Mouse (Mus musculus) adipocyte (in vitro differentiated cells): ENCODE results near the gene 9930021J03Rik.

Experiments
- DNase-seq: peaks from one replicate; pipeline ENCODE4 v3.0.0-alpha.2; 2016; ENCODE audit warnings: low spot score

The 9930021J03Rik gene

DNA sequence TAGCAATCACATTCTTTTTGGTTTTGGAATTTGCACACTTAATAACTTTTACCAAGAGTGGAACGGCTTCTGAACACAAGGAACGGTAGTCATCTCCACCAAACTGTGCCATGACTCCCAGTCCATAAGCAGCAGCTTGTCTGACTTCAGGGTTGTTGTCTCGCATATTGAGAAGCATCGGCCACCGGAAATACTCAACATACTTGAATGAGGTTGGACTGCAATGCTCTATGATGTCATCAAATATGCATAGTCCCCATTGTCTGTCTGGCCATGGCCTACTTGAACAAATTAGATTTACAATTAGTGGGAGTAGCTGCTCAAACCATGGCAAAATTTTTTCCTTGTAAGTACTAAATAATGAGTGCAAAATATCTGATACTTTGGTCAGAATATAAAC, 4.2 kb upstream of the 9930021J03Rik start:
- DNase-seq: no peak

DNA sequence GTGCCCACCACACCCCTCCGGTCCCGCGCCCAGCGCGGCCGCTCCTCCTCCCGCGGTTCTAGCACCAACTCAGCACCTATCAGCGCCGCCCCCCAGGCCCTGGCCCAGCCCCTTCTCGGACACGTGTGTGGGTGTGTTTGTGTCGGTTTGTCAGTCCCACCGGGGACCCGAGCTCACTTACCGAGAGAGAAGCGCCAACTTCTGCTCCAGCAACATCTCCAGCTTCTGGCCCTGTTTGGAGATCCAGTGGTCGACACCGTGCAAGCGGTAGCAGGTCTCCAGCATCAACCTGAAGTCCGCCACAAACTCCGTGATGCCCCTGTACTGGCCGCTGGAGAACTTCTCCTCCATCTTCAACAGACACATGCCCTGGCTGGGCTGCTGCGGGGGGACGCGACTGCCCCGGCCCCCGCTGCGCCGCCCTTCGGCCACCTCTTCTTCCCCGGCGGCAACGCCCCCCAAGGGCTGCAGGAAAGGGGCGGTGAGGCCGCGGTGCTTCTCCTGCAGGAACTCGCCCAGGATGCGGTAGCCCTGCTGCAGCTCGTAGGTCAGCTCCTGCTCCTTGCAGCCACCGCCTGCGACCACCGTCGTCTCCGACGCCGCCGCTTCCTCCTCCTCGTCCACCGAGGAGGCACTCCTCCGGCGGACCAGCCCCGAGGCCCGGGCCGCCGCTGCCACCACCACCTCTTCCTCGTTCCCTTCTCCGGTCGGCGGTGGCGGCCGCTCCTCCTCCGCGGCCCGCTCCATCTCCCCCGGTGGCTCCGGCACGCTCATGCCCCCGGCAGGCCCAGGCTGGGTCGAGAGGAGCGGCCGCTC, 480 bp downstream of the 9930021J03Rik start:
- DNase-seq: peak; percentile 75

DNA sequence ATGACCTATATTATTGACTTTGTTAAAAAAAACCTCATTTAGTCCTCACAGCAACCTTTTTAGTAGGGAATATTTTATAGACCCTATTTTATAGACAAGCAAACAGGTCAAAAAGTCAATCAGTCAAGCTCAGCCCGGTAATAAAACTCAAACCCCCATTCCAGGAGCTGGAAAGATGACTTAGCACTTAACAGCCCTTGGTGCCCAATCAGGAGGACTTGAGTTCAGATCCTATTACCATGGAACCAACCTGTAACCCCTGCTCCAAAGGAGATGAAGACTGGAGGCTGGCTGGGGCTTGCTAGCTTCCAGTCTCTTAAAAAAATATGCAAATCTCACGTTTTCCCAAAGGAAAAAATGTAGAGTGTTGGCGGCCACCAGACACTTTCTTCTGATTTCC, 1.8 kb downstream of the 9930021J03Rik start:
- no peak for DNase-seq

DNA sequence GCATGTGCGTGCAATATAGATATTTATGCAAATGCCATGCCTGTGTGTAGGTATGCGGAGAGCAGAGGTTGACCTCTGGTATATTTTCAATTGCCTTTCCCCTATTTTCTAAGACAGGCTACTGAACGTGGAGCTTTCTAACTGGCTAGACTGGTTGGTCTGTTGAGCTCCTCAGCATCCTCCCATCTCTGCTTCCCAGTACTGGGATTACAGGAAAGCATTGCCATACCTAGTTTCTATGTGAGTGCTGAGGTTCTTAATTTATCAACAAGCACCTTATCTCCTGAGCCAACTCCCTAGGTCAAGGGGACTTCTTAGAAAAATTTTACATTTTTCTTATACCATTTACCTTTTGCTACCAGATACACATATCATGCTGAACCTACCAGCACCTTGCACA, 8.4 kb downstream of the 9930021J03Rik start:
- no peak for DNase-seq

DNA sequence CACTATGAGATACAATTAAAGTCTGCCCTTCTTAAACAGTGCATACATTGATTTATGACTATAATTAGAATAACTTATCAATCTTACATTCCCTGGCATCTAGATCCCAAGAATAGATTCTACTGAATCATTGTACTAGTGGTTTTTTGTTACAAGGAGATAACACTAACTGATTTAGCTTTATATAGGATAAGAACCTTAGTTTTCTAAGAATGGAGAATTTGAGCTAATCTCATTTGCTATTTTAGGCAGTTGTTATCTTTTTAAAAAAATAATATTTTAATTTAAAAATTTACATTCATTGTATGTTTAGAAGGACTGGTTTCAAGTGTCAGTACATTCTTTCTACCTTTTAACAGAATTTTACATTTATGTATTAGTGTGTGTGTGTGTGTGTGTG, 17.8 kb downstream of the 9930021J03Rik start:
- DNase-seq: no peak

DNA sequence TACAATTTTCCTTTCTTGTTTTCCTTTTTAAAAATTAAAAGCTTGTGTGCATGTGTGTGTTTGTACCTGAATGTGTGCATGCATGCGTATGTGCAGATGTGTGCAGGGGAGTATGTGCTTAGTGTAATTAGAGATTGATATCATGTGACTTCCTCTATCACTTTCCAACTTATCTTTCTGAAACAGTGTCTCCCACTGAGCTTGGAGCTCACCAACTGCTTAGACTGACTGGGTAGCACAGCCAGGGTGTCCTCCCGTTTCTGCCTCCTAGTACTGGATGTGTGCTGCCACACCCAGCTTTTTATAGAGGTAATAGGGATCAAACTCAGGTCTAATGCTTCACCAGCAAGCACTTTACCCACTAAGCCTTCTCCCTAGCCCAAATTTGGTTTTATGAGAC, 22.9 kb downstream of the 9930021J03Rik start:
- no peak for DNase-seq

DNA sequence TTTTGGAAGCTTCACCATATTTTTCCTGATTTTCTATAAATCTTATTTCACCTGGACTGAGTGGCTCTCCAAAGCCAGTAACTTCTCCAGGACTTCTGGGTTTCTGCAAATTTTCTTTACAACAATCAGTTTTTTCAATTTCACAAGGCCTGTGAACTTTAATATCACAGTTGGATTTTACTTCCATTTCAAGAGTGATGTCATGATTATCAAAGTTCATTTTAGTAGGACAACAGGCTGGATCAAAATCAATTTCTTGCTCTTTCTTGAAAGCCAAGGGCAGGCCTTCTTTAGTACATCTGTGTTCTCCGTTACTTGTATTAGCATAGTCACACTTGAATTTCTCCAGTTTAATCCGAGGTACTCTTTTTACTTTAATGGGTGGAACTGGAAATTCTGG, 51.9 kb downstream of the 9930021J03Rik start:
- peak; percentile 18 for DNase-seq

DNA sequence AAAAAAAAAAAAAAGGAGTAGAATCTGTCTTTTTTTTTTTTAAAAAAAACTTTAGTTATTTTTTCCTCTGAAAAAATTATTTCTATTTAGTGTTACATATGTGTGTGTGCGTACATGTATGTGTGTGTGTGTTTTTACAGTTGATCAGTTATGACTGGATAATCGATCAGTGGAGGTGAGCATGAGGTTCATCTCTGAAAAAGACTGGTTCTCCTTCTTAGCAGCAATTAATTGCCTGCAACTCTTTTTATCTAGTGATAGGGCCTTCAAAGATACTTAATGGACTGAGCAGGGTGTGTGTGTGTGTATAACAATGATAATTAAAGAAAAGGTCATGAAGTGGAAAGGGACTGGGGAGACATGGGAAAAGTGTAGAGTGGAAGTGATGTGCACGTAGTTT, 54.8 kb downstream of the 9930021J03Rik start:
- DNase-seq: no peak

DNA sequence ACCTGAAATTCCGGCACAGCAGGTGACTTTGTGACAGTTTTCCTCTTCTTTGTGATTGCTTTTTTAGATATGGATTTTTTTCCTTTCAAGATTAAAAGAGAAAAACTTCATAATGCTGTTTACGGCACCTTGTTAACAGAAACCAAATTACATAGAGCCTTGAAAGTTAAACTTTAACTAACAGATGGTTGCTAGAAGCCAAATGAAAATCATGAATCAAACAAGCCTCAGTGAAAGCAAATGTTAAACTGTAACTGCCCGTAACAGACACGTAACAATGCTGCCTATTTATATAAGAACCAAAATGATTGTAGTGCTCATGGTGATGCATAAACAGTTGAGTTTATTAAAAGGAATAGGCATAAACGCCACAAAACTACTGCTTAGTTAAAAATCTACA, 62.3 kb downstream of the 9930021J03Rik start:
- DNase-seq: no peak

DNA sequence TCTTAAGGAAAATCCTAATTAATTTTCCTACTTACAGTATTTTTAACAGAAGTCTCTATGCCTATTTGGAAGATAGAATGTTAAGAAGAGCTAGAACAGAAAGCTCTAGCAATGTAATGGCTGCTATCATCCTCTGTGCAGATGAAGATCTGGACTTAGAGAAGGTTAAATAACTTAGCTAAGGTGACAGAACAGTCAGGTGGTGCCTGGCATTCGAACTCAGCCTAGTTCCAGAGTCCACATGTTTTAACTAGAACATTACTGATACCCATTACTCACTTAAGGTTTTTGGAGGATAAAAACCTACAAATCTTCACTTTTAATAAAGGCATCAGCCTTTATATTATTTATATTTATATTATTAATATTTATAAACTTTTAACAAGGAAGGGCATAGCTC, 65.1 kb downstream of the 9930021J03Rik start:
- DNase-seq: no peak

DNA sequence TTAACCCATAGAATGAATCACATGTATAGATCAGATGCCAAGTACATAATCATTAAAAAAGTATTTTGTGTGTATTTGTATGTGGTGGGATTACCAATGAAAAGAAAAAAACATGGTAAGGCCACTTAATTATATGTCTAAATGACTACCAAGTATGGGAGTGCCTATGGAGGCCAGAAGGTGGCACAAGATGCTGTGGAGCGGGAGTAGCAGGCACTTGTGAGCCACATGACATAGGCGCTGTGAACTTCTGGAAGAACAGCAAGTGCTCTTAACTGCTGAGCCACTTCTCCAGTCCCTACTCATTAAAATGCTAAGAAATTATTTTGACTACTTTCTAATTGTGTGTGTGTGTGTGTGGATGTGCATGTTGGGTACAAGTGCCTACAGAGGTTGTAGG, 66.2 kb downstream of the 9930021J03Rik start:
- peak; percentile 12 for DNase-seq

DNA sequence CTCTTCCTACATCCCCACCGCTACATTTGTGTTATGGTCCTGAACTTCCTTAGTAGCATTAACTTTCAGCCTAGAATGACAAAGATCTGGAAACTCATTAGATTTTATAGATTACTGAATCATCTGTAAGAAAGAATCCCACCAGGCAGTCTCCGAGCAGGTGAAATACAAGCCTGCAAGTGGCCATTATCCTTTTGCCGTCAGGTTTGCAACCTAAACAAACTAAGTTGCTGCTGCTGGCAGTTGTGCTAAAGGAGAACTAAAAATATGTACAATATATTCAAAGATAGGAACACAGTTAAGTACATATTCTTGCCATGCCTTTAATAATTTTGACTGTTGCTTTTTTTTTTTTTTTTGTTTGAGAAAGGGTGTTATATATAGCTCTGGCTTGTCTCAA, 70.4 kb downstream of the 9930021J03Rik start:
- DNase-seq: no peak

DNA sequence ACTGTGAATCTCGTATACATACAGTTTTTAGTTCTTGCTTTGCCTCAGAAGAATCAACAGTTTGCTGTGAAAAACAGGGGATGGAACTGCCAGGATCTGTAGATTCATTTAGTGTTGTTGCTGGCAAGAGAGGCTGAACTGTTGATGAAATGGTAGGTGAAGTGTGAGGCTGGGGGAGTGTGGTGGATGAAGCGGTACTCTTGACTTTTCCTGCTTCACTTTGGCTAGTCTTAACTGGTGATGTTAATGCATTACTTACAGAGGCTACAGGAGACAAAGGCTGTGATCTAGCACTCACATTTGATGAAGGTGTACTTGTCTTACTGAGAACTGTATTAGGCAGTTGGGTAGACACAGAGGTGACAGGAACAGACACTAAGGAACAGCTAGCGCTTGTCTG, 87.3 kb downstream of the 9930021J03Rik start:
- DNase-seq: no peak

DNA sequence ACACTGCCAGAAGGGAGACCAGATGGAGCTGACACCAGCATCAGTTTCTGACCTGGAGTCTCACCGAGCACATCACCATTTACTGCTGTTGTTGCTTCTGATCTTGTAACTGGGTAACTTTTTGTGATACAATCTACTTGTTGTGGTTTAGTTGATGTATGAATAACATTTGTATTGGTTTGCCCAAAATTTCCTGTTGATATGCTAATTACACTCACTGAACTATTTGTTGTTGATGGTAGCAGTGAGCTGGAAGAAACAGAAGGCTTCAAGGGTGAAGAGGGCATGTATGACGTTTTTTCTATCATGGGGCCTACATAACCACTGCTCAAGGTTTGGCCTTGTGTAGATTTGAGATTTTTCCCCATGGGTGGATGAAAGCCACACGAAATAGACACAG, 87.9 kb downstream of the 9930021J03Rik start:
- no peak for DNase-seq

DNA sequence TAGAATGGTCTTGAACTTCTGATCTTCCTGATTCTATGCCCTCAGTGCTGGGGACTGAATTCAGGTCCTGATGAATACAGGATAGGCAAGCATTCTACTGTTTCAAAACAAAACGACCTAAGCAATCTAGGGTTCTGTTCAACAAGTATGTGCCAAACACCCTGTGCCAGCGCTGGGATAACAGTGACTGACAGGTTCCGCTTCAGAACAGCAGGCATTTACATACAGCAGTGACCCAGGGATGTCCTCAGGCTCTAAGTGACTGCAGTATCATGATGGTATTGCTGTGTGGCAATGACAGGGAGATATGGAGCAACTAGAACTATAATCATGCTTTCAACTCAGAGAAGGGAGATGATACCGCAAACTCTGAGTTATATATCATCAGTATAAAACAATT, 92.3 kb downstream of the 9930021J03Rik start:
- DNase-seq: no peak

DNA sequence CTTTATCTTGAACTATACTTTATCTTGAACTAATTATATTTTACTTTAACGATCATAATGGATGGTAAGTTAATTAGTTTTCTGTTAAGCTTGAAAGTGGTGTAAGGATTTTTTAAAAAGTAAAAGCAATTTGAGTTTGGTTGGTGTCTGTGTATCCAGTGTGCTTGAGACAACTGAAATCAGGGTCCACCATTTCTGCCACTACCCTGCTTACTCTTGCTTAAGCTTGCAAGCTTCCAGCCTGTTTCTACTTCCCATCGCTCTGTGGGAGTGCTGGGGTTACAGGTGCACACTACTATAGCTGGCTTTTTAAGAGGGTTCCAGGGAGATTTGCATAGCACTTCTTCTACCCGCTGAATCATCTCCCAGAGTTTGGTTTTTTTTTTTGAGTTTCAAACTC, 96.3 kb downstream of the 9930021J03Rik start:
- DNase-seq: no peak

DNA sequence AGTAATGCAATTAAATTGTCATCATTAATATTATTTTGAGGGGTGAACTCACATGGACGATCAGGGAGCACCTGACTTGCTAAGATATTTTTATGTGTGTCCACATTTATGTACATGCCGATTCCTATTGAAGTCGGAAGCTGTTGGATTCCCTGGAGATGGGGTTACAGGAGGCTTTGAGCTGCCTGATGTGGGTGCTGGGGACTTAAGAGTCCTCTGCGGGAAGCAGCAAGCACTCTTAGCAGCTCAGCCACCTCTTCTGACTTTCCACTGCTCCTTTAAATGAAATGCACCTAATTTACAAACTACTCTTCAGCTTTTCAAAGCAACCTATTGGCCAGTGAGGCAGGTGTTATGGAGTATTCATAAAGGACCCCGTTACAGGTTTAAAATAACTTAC, 97.3 kb downstream of the 9930021J03Rik start:
- no peak for DNase-seq

DNA sequence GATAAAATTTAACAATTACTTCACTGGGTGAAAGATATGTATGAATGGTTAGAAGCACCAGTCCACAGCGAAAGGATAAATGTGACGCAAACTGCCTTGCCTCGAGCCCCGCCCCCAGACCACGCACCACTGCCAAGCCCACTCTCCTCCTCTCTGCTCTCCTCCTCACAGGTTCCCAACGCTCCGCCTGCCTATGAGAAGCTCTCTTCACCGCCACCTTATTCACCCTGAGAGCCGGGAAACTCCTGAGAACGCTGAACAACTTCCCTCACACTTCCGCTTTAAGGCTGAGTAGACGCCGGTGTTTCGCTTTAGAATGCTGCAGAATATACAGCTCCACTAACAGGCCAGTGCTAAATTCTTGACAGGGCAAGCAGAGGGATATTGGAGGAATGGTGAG, 97.8 kb downstream of the 9930021J03Rik start:
- DNase-seq: no peak

DNA sequence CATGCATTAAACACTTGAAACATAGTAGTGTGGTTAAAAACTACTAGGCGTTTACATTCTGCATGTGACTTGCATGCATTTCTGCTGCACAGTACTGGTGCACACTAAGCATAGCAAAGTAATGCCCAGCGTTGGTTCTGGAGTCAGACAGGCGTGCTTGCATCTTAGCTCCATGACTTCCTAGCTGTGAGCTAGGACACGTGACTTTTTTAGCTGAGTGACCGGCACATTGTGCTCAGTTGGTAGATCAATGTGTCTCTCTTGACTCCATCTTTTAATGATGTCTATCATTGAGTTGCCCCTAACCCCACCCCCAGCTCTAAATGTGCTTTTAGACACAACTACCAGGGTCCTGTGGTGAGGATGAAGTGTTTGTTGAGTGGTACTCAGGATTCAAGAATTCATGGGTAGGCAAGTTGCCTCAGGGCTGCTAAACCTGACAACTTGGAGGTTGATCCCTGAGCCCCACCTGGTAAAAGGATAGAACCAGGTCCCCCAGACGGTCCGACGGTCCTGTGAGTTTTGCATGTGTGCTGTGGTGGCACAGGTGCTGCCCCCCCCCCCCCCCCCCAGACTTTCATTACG, 98.4 kb downstream of the 9930021J03Rik start:
- DNase-seq: no peak

DNA sequence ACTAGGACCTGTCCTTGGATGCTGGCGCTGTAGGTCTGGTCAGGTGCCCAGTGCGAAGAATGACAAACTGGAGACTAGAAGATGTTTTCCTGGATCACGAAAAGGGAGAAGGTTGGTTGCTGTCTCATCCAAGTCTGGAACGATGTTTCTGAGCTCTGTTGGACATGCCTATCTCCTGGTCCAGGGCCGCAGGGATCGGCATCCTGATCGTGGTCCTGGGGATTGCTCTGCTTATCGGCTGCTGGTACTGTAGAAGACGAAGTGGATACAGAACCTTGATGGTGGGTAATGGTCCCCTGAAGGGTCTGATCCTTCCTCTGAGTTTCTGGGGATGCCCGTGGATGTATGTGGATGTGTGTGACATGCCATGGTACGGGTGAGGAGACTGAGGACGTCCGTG, 101.4 kb downstream of the 9930021J03Rik start:
- no peak for DNase-seq

DNA sequence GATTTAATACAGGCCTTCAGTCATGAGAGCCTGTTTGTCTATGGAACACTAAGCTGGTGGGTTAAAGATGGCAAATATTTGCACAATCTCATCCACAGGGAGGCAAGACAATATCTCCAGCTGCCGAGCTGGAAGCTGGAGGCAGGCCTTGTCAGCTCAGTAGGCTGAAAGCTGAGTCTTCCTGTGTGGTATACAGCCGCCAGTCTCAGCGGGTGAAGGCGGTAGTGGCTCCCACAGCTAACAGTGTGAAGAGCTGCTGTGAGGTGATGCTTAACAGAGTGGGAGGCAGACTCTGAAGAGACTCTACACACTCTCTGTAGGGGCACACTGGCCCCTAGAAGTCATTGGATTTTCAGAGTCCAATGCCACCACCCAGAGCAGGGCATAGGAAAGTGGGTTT, 104.1 kb downstream of the 9930021J03Rik start:
- DNase-seq: no peak

DNA sequence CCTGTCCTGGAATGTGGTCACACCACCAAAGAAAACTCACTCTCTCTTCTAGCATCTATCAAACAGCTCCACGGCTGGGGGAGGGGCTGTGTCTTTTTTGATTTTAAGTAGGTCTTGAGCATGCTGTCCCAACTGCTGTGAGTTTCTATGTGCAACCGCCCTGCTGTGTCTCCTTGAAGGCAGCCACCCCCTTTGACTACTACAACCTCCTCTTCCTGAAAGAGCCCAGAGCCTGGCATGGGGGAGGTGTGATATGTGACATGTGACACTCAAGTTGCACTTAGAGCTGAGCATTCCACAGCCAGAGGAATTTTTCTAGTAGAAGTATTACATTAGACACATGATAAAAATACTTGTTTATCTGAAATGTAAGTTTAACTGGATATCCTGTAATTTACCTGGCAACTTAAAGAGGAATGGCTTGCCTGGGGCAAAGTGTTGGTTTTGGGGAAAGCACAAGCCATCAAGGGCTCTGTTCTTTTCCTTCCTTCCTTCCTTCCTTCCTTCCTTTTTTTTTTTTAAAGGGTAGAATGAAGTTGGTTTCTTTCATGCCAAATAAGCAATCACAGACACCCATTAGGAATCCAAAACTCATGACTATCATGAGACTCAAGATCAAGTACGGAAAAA, 108.4 kb downstream of the 9930021J03Rik start, which contains the start of gene Mlana:
Gene Mlana (plus strand): TSS at position 580 of the 630 bp plus-strand sequence.
- DNase-seq: no peak

DNA sequence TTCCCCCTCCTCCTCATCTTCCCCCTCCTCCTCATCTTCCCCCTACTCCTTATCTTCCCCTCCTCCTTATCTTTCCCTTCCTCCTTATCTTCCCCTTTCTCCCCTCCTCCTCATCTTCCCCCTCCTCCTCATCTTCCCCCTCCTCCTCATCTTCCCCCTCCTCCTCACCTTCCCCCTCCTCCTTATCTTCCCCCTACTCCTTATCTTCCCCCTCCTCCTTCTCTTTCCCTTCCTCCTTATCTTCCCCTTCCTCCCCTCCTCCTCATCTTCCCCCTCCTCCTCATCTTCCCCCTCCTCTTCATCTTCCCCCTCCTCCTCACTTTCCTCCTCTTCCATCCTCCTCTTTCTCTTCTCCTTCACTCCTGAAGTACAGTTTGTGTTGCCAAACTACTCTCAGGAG, 108.9 kb downstream of the 9930021J03Rik start:
- DNase-seq: no peak
